8 mouse cellular contexts compared by ENCODE assay signal in the genomic region with DNA sequence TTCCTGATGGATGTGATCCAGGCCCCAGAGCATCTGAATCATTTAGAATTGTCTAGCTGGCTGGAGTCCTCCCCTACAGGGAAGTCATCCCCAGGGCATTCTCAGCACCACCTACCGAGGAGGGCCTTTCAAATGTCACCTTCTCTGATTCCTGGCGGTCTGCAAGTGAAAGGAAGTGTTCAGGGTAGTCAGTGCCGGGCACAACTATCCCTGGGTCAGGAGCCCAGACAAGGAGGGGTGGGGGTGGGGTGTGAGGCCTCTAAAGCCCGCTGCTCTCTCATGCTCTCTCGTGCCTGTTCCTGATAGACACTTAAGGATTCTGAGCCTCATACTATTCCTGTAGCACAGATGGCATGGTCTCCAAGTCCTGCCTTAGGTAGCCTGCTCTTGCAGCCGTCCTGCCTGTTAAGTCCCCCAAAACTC. TPM values are rescaled to one million over a fixed set of nuclear protein-coding genes. Genes with fewer than 3 reads are reported as not detected.
A peak's percentile ranks its signal among the peaks of the same experiment; 100 is the strongest.
DNase-seq lines count a peak whose midpoint lies in the region; ATAC-seq and TF ChIP-seq lines count a peak whose summit lies in the region.

No protein-coding gene starts in this region.

- peak; percentile 27 for ATAC-seq in forebrain, embryonic 16.5 days
- no peak for ATAC-seq in midbrain, postnatal 0 days (ENCODE audit: low FRiP score)

- H3K9me3 ChIP-seq in ES-E14 (ENCODE audit: control insufficient read depth, insufficient read depth, low read depth, low read length): no peaks in the 10 kb centered on the region
- H3K9me3 ChIP-seq in forebrain, embryonic 16.5 days (ENCODE audit: control insufficient read depth, low read length): no peaks in the 10 kb centered on the region
- H3K9me3 ChIP-seq in midbrain, postnatal 0 days (ENCODE audit: low read length): no peaks in the 10 kb centered on the region

- in situ Hi-C loops in ES-E14 (cut with MboI; ENCODE audit: low sequenced_read_pairs in 2 of 2, unreplicated experiment in 2 of 2): loop anchor here in 1 of 2 experiments (10.0 kb wide), 1 partner anchor 243 kb away; no protein-coding TSS in a partner anchor

- no peak for TF ChIP-seq CTCF in midbrain, postnatal 0 days (IDR thresholded peaks at IDR 0.05)

- 7% methylated on average over 6 of the region's 6 CpGs for WGBS in forebrain, embryonic 16.5 days
- WGBS in midbrain, postnatal 0 days: 25% methylated on average over 6 of the region's 6 CpGs

- peak overlapping the region; percentile 59; the same call in 1 of the 2 replicates for H3K27ac ChIP-seq in ES-E14 (ENCODE audit: insufficient read depth, low read depth, low read length, poor library complexity, severe bottlenecking)
- H3K27ac ChIP-seq in forebrain, embryonic 16.5 days (ENCODE audit: low read length): peak overlapping the region; percentile 11; the same call in 1 of the 2 replicates
- peak overlapping the region; percentile 44; the same call in 1 of the 2 replicates for H3K27ac ChIP-seq in midbrain, postnatal 0 days (ENCODE audit: low read depth, low read length)

- peaks cover 19% of the 10 kb centered on the region for H3K36me3 ChIP-seq in ES-E14 (ENCODE audit: control insufficient read depth, insufficient read depth, low read length, poor library complexity, severe bottlenecking)
- H3K36me3 ChIP-seq in forebrain, embryonic 16.5 days (ENCODE audit: control insufficient read depth, insufficient read depth): no peaks in the 10 kb centered on the region
- peaks cover 7% of the 10 kb centered on the region; the same call in 1 of the 2 replicates for H3K36me3 ChIP-seq in midbrain, postnatal 0 days (ENCODE audit: insufficient read depth, low read length)

- no peaks in the 10 kb centered on the region for H3K27me3 ChIP-seq in forebrain, embryonic 16.5 days (replicated peaks; ENCODE audit: control insufficient read depth, insufficient read depth, low read length)
- H3K27me3 ChIP-seq in midbrain, postnatal 0 days (ENCODE audit: insufficient read depth, low read length): no peaks in the 10 kb centered on the region

- peaks cover 6 to 12% of the 10 kb centered on the region in 2 experiments for H3K4me1 ChIP-seq in ES-E14 (ENCODE audit: control insufficient read depth in 2 of 2, insufficient read depth in 2 of 2, low read length in 2 of 2, poor library complexity in 1 of 2)
- H3K4me1 ChIP-seq in forebrain, embryonic 16.5 days (replicated peaks; ENCODE audit: control insufficient read depth, insufficient read depth, low read length): peaks cover 19% of the 10 kb centered on the region
- H3K4me1 ChIP-seq in midbrain, postnatal 0 days (ENCODE audit: insufficient read depth, low read length): no peaks in the 10 kb centered on the region

- no peak overlapping the region; the same call in 1 of the 2 replicates for H3K4me2 ChIP-seq in forebrain, embryonic 16.5 days (ENCODE audit: low read length)
- no peak overlapping the region for H3K4me2 ChIP-seq in midbrain, postnatal 0 days (ENCODE audit: low read depth, low read length, poor library complexity, severe bottlenecking)

- H3K4me3 ChIP-seq in ES-E14 (ENCODE audit: insufficient read depth in 1 of 2, low read depth in 1 of 2, low read length in 2 of 2, poor library complexity in 1 of 2, severe bottlenecking in 1 of 2): peak overlapping the region in 1 of 2 experiments; percentile 9; a peak in 1 of 4 replicates
- no peak overlapping the region for H3K4me3 ChIP-seq in forebrain, embryonic 16.5 days (replicated peaks; ENCODE audit: low read length)
- H3K4me3 ChIP-seq in midbrain, postnatal 0 days (ENCODE audit: low read depth, low read length): no peak overlapping the region

- DNase-seq in 3134 (ENCODE audit: extremely low read depth, insufficient read length, low spot score): peak; percentile 74
- peak; percentile 59 for DNase-seq in ES-E14 (ENCODE audit: low read depth, low spot score)
- DNase-seq in kidney, adult 11 months: peak; percentile 73
- DNase-seq in midbrain, postnatal 0 days (ENCODE audit: low spot score): no peak
- DNase-seq in spleen, postnatal 4 days (ENCODE audit: low spot score in 2 of 2): no peak
- DNase-seq in frontal cortex, postnatal 36 days (ENCODE audit: low spot score in 2 of 2): no peak
- DNase-seq in spleen, postnatal 10 days (ENCODE audit: low spot score in 2 of 2): no peak

- H3K9ac ChIP-seq in ES-E14 (ENCODE audit: insufficient read depth, low read depth, low read length, poor library complexity, severe bottlenecking): peak overlapping the region; percentile 45
- H3K9ac ChIP-seq in forebrain, embryonic 16.5 days (replicated peaks; ENCODE audit: low read depth, low read length): no peak overlapping the region
- H3K9ac ChIP-seq in midbrain, postnatal 0 days (replicated peaks; ENCODE audit: low read length, poor library complexity, severe bottlenecking): no peak overlapping the region

TF ChIP-seq in ES-E14, 5 proteins besides CTCF, POLR2A, EP300 and RAD21:
- TF ChIP-seq HCFC1 (IDR thresholded peaks at IDR 0.05; ENCODE audit: borderline replicate concordance, insufficient read depth, low read length) (no peak), ZNF384 (IDR thresholded peaks at IDR 0.05; ENCODE audit: low read depth, low read length) (no peak), CHD2 (IDR thresholded peaks at IDR 0.05; ENCODE audit: low read depth, low read length) (no peak), ZC3H11A (IDR thresholded peaks at IDR 0.05; ENCODE audit: borderline replicate concordance, low read depth, low read length) (no peak)

RNA-seq across cellular contexts. Expression of a gene that starts 7.2 kb away (rescaled TPM):
- total RNA-seq in ES-E14 (2012; rRNA removed): 13.0 and 15.8 TPM in 2 replicates
- polyA plus RNA-seq in forebrain, embryonic 16.5 days (2015; fragmentation: Nextera tagmentation; extraction: Ambion mirVana): 6.5 and 7.9 TPM in 2 replicates
- total RNA-seq in midbrain, postnatal 0 days (2014; rRNA removed): 8.8 and 10.8 TPM in 2 replicates
- polyA plus RNA-seq in midbrain, postnatal 0 days (2015; fragmentation: Nextera tagmentation; extraction: Ambion mirVana): 5.9 and 7.9 TPM in 2 replicates

Comparison
In these comparisons a context has a peak if more than half of its experiments do, and no peak if none do; other contexts are left out.
1. DNase-seq: peak in 3134 (single experiment), ES-E14 (single experiment) and kidney, adult 11 months (single experiment); none in midbrain, postnatal 0 days (single experiment), spleen, postnatal 4 days (0 of 2), frontal cortex, postnatal 36 days (0 of 2) and spleen, postnatal 10 days (0 of 2).
2. Peak in every context shown above with its lines, with median percentiles within 50 percentile points of each other: H3K27ac ChIP-seq.